Mouse (Mus musculus): ENCODE measurements at regions not wholly inside any gene's neighbourhood (a gene's known extent, or its start where the extent isn't known, plus 50 kb on each side); places are given as distances from the start of the nearest gene placed in this dataset.
"Not testable (repeated sequence)": the region's sequence is repeated elsewhere in the genome, so short reads cannot be mapped to it uniquely, and the experiment has no call there.

GRCm38 (mm10) chr15:37091171-37091570, 83.6 kb upstream of the Zfp706 start:
- H3K9ac ChIP-seq (ENCODE audit: low read length); H3K4me1 ChIP-seq (ENCODE audit: control insufficient read depth, insufficient read depth, low read length); ATAC-seq (ENCODE audit: low FRiP score); H3K27me3 ChIP-seq (ENCODE audit: control insufficient read depth, insufficient read depth, low read length); H3K9me3 ChIP-seq (ENCODE audit: control insufficient read depth, low read length); H3K4me3 ChIP-seq (ENCODE audit: low read depth, low read length); H3K27ac ChIP-seq (ENCODE audit: low read depth, low read length); H3K4me2 ChIP-seq; H3K36me3 ChIP-seq (ENCODE audit: control insufficient read depth, insufficient read depth, low read length): not testable (repeated sequence)
- peak; percentile 12 for DNase-seq (ENCODE audit: low spot score, missing footprints)
- WGBS: 85% methylated on average over 5 of the region's 5 CpGs

GRCm38 (mm10) chr15:37083726-37084125, 76.2 kb upstream of the Zfp706 start:
- ATAC-seq (ENCODE audit: low FRiP score) (no peak), DNase-seq (ENCODE audit: low spot score, missing footprints) (no peak)
- no peaks in the 10 kb centered on the region for H3K27me3 ChIP-seq (ENCODE audit: control insufficient read depth, insufficient read depth, low read length)
- H3K36me3 ChIP-seq (ENCODE audit: control insufficient read depth, insufficient read depth, low read length): no peaks in the 10 kb centered on the region
- no peaks in the 10 kb centered on the region for H3K4me1 ChIP-seq (ENCODE audit: control insufficient read depth, insufficient read depth, low read length)
- H3K9ac ChIP-seq (ENCODE audit: low read length): no peak overlapping the region
- no peak overlapping the region for H3K4me3 ChIP-seq (ENCODE audit: low read depth, low read length)
- no peaks in the 10 kb centered on the region for H3K9me3 ChIP-seq (ENCODE audit: control insufficient read depth, low read length)
- H3K4me2 ChIP-seq: no peak overlapping the region
- 85% methylated on average over 3 of the region's 3 CpGs for WGBS
- no peak overlapping the region for H3K27ac ChIP-seq (ENCODE audit: low read depth, low read length)

- no peaks in the 10 kb centered on the region for H3K4me1 ChIP-seq (ENCODE audit: control insufficient read depth, insufficient read depth, low read length)
- ATAC-seq (ENCODE audit: low FRiP score): no peak
- no peak overlapping the region for H3K4me3 ChIP-seq (ENCODE audit: low read depth, low read length)
- no peak for DNase-seq (ENCODE audit: low spot score, missing footprints)
- H3K4me2 ChIP-seq: no peak overlapping the region
- no peaks in the 10 kb centered on the region for H3K36me3 ChIP-seq (ENCODE audit: control insufficient read depth, insufficient read depth, low read length)
- no peaks in the 10 kb centered on the region for H3K9me3 ChIP-seq (ENCODE audit: control insufficient read depth, low read length)
- 76% methylated on average over 2 of the region's 2 CpGs for WGBS
- H3K27ac ChIP-seq (ENCODE audit: low read depth, low read length): no peak overlapping the region
- H3K27me3 ChIP-seq (ENCODE audit: control insufficient read depth, insufficient read depth, low read length): no peaks in the 10 kb centered on the region
- no peak overlapping the region for H3K9ac ChIP-seq (ENCODE audit: low read length)
These were observed 74.3 kb upstream of the Zfp706 start for GRCm38 (mm10) chr15:37081836-37082235.

- no peaks in the 10 kb centered on the region for H3K4me1 ChIP-seq (ENCODE audit: control insufficient read depth, insufficient read depth, low read length)
- no peak overlapping the region for H3K4me3 ChIP-seq (ENCODE audit: low read depth, low read length)
- H3K36me3 ChIP-seq (ENCODE audit: control insufficient read depth, insufficient read depth, low read length): no peaks in the 10 kb centered on the region
- no peaks in the 10 kb centered on the region for H3K27me3 ChIP-seq (ENCODE audit: control insufficient read depth, insufficient read depth, low read length)
- DNase-seq (ENCODE audit: low spot score, missing footprints) (no peak), ATAC-seq (ENCODE audit: low FRiP score) (no peak)
- no peaks in the 10 kb centered on the region for H3K9me3 ChIP-seq (ENCODE audit: control insufficient read depth, low read length)
- 94% methylated on average over 2 of the region's 2 CpGs for WGBS
- no peak overlapping the region for H3K9ac ChIP-seq (ENCODE audit: low read length)
- no peak overlapping the region for H3K27ac ChIP-seq (ENCODE audit: low read depth, low read length)
- H3K4me2 ChIP-seq: no peak overlapping the region
These were observed 73.4 kb upstream of the Zfp706 start for GRCm38 (mm10) chr15:37080931-37081330.

GRCm38 (mm10) chr15:37080395-37080794, 72.8 kb upstream of the Zfp706 start:
- 86% methylated on average over 4 of the region's 4 CpGs for WGBS
- DNase-seq (ENCODE audit: low spot score, missing footprints) (no peak), ATAC-seq (ENCODE audit: low FRiP score) (no peak)
- no peaks in the 10 kb centered on the region for H3K4me1 ChIP-seq (ENCODE audit: control insufficient read depth, insufficient read depth, low read length)
- no peak overlapping the region for H3K4me2 ChIP-seq
- no peaks in the 10 kb centered on the region for H3K36me3 ChIP-seq (ENCODE audit: control insufficient read depth, insufficient read depth, low read length)
- no peak overlapping the region for H3K27ac ChIP-seq (ENCODE audit: low read depth, low read length)
- no peak overlapping the region for H3K9ac ChIP-seq (ENCODE audit: low read length)
- no peak overlapping the region for H3K4me3 ChIP-seq (ENCODE audit: low read depth, low read length)
- no peaks in the 10 kb centered on the region for H3K27me3 ChIP-seq (ENCODE audit: control insufficient read depth, insufficient read depth, low read length)
- H3K9me3 ChIP-seq (ENCODE audit: control insufficient read depth, low read length): no peaks in the 10 kb centered on the region

- H3K4me1 ChIP-seq (ENCODE audit: control insufficient read depth, insufficient read depth, low read length); H3K9me3 ChIP-seq (ENCODE audit: control insufficient read depth, low read length); H3K27me3 ChIP-seq (ENCODE audit: control insufficient read depth, insufficient read depth, low read length); DNase-seq (ENCODE audit: low spot score, missing footprints); H3K4me3 ChIP-seq (ENCODE audit: low read depth, low read length); H3K36me3 ChIP-seq (ENCODE audit: control insufficient read depth, insufficient read depth, low read length); H3K9ac ChIP-seq (ENCODE audit: low read length); H3K27ac ChIP-seq (ENCODE audit: low read depth, low read length); ATAC-seq (ENCODE audit: low FRiP score); H3K4me2 ChIP-seq: not testable (repeated sequence)
- 85% methylated on average over 2 of the region's 2 CpGs for WGBS
These were observed 66.6 kb upstream of the Zfp706 start for GRCm38 (mm10) chr15:37074207-37074606.

GRCm38 (mm10) chr15:37072202-37072862, 64.8 kb upstream of the Zfp706 start:
- 73% methylated on average over 5 of the region's 5 CpGs for WGBS
- no peaks in the 10 kb centered on the region for H3K9me3 ChIP-seq (ENCODE audit: control insufficient read depth, low read length)

GRCm38 (mm10) chr15:37070188-37070587, 62.6 kb upstream of the Zfp706 start:
- no peak overlapping the region for H3K27ac ChIP-seq (ENCODE audit: low read depth, low read length)
- WGBS: 77% methylated on average over 3 of the region's 3 CpGs
- H3K36me3 ChIP-seq (ENCODE audit: control insufficient read depth, insufficient read depth, low read length): no peaks in the 10 kb centered on the region
- no peaks in the 10 kb centered on the region for H3K4me1 ChIP-seq (ENCODE audit: control insufficient read depth, insufficient read depth, low read length)
- H3K9ac ChIP-seq (ENCODE audit: low read length): no peak overlapping the region
- H3K27me3 ChIP-seq (ENCODE audit: control insufficient read depth, insufficient read depth, low read length): no peaks in the 10 kb centered on the region
- no peaks in the 10 kb centered on the region for H3K9me3 ChIP-seq (ENCODE audit: control insufficient read depth, low read length)
- no peak for ATAC-seq (ENCODE audit: low FRiP score)
- H3K4me2 ChIP-seq: no peak overlapping the region
- DNase-seq (ENCODE audit: low spot score, missing footprints): no peak
- no peak overlapping the region for H3K4me3 ChIP-seq (ENCODE audit: low read depth, low read length)

More at GRCm38 (mm10) chr15:37072202-37072862, 64.8 kb upstream of the Zfp706 start:
- no peak for ATAC-seq (ENCODE audit: low FRiP score)
- Histone ChIP-seq H3K27ac (ENCODE audit: low read depth, low read length) (no peak overlapping the region), H3K4me1 (ENCODE audit: control insufficient read depth, insufficient read depth, low read length) (no peaks in the 10 kb centered on the region), H3K36me3 (ENCODE audit: control insufficient read depth, insufficient read depth, low read length) (no peaks in the 10 kb centered on the region), H3K9ac (ENCODE audit: low read length) (no peak overlapping the region), H3K4me2 (no peak overlapping the region), H3K27me3 (ENCODE audit: control insufficient read depth, insufficient read depth, low read length) (no peaks in the 10 kb centered on the region), H3K4me3 (ENCODE audit: low read depth, low read length) (no peak overlapping the region)
- DNase-seq (ENCODE audit: low spot score, missing footprints): no peak

- Histone ChIP-seq H3K9ac (ENCODE audit: low read length) (no peak overlapping the region), H3K4me2 (no peak overlapping the region), H3K4me3 (ENCODE audit: low read depth, low read length) (no peak overlapping the region), H3K36me3 (ENCODE audit: control insufficient read depth, insufficient read depth, low read length) (no peaks in the 10 kb centered on the region), H3K27ac (ENCODE audit: low read depth, low read length) (no peak overlapping the region), H3K9me3 (ENCODE audit: control insufficient read depth, low read length) (no peaks in the 10 kb centered on the region), H3K4me1 (ENCODE audit: control insufficient read depth, insufficient read depth, low read length) (no peaks in the 10 kb centered on the region), H3K27me3 (ENCODE audit: control insufficient read depth, insufficient read depth, low read length) (no peaks in the 10 kb centered on the region)
- ATAC-seq (ENCODE audit: low FRiP score) (no peak), DNase-seq (ENCODE audit: low spot score, missing footprints) (no peak)
- 91% methylated on average over 4 of the region's 4 CpGs for WGBS
These were observed 59.8 kb upstream of the Zfp706 start for GRCm38 (mm10) chr15:37067326-37067725.
